Mouse (Mus musculus) E14TG2a.4 (cell line): ENCODE measurements at regions not wholly inside any gene's neighbourhood (a gene's known extent, or its start where the extent isn't known, plus 50 kb on each side); places are given as distances from the start of the nearest gene placed in this dataset.
A peak's percentile ranks its signal among the peaks of the same experiment; 100 is the strongest.

ENCODE experiments used
- H3K27me3 ChIP-seq: 2 replicates; pipeline ENCODE4 v1.6.1; 2014; ENCODE audit warnings: low read length, control low read depth; ENCODE audit not compliant: insufficient read depth
- H3K36me3 ChIP-seq: 2 replicates; pipeline ENCODE4 v1.6.1; 2014; ENCODE audit warnings: low read length, control low read depth; ENCODE audit not compliant: insufficient read depth
- H3K4me1 ChIP-seq: replicated peaks from 2 replicates; pipeline ENCODE4 v1.6.1; 2014; ENCODE audit warnings: low read depth, low read length, control low read depth
- H3K4me3 ChIP-seq: replicated peaks from 2 replicates; pipeline ENCODE4 v1.5.1; 2014; ENCODE audit warnings: mild to moderate bottlenecking, low read length
- H3K9me3 ChIP-seq: 2 replicates; pipeline ENCODE4 v1.6.1; 2014; ENCODE audit warnings: low read length, control low read depth
- CTCF ChIP-seq: conservative IDR thresholded peaks from 2 replicates; pipeline ENCODE4 v1.5.1; 2014; ENCODE audit warnings: low read length
- NANOG ChIP-seq: IDR thresholded peaks from 2 replicates; pipeline ENCODE4 v1.6.1; 2014; ENCODE audit warnings: borderline replicate concordance, low read length, mixed read lengths
- POU5F1 ChIP-seq: IDR thresholded peaks from 2 replicates; pipeline ENCODE4 v1.6.1; 2014; ENCODE audit warnings: low read length, borderline replicate concordance

GRCm38 (mm10) chr10:12005889-12006288 lies 662.7 kb downstream of the Epm2a start:
- H3K27me3 ChIP-seq = no peaks in the 10 kb centered on the region
- no peaks in the 10 kb centered on the region for H3K36me3 ChIP-seq
- no peak overlapping the region for H3K4me3 ChIP-seq
- no peaks in the 10 kb centered on the region for H3K9me3 ChIP-seq
- no peak for TF ChIP-seq POU5F1
- no peak for TF ChIP-seq NANOG
- peak; percentile 34; the same call in 1 of the 2 replicates for TF ChIP-seq CTCF
- H3K4me1 ChIP-seq = no peaks in the 10 kb centered on the region

GRCm38 (mm10) chr10:12017286-12017685 lies 674.1 kb downstream of the Epm2a start:
- no peaks in the 10 kb centered on the region for H3K36me3 ChIP-seq
- peaks cover 5% of the 10 kb centered on the region; the same call in 1 of the 2 replicates for H3K9me3 ChIP-seq
- no peak for TF ChIP-seq CTCF
- TF ChIP-seq POU5F1 = no peak
- no peak for TF ChIP-seq NANOG
- no peak overlapping the region for H3K4me3 ChIP-seq
- H3K4me1 ChIP-seq = peaks cover 14% of the 10 kb centered on the region
- H3K27me3 ChIP-seq = no peaks in the 10 kb centered on the region

- Histone ChIP-seq H3K27me3 (no peaks in the 10 kb centered on the region), H3K4me3 (no peak overlapping the region), H3K36me3 (no peaks in the 10 kb centered on the region), H3K9me3 (peaks cover under 1% of the 10 kb centered on the region; the same call in 1 of the 2 replicates), H3K4me1 (peaks cover 14% of the 10 kb centered on the region)
- no peak for TF ChIP-seq POU5F1
- TF ChIP-seq NANOG = no peak
- no peak for TF ChIP-seq CTCF
Measured at GRCm38 (mm10) chr10:12018281-12018680, 675.1 kb downstream of the Epm2a start.

GRCm38 (mm10) chr10:12019159-12019779 lies 676.1 kb downstream of the Epm2a start:
- Histone ChIP-seq H3K36me3 (no peaks in the 10 kb centered on the region), H3K9me3 (no peaks in the 10 kb centered on the region)

GRCm38 (mm10) chr10:12020576-12020975 lies 677.4 kb downstream of the Epm2a start:
- peaks cover 14% of the 10 kb centered on the region for H3K4me1 ChIP-seq
- no peak for TF ChIP-seq CTCF
- TF ChIP-seq NANOG = no peak
- no peak for TF ChIP-seq POU5F1

More at GRCm38 (mm10) chr10:12019159-12019779, 676.1 kb downstream of the Epm2a start:
- Histone ChIP-seq H3K4me1 (peaks cover 14% of the 10 kb centered on the region), H3K4me3 (no peak overlapping the region), H3K27me3 (no peaks in the 10 kb centered on the region)
- no peak for TF ChIP-seq POU5F1
- TF ChIP-seq NANOG = no peak
- no peak for TF ChIP-seq CTCF

GRCm38 (mm10) chr10:12035159-12035558 lies 692.0 kb downstream of the Epm2a start:
- no peaks in the 10 kb centered on the region; the same call in 1 of the 2 replicates for H3K9me3 ChIP-seq
- H3K27me3 ChIP-seq = no peaks in the 10 kb centered on the region
- TF ChIP-seq CTCF (no peak), NANOG (peak; percentile 93)
- no peak overlapping the region for H3K4me3 ChIP-seq
- H3K36me3 ChIP-seq = no peaks in the 10 kb centered on the region
- H3K4me1 ChIP-seq = peaks cover 15% of the 10 kb centered on the region

More at GRCm38 (mm10) chr10:12020576-12020975, 677.4 kb downstream of the Epm2a start:
- no peak overlapping the region for H3K4me3 ChIP-seq
- H3K36me3 ChIP-seq = no peaks in the 10 kb centered on the region
- H3K9me3 ChIP-seq = no peaks in the 10 kb centered on the region
- no peaks in the 10 kb centered on the region for H3K27me3 ChIP-seq

- Histone ChIP-seq H3K4me3 (no peak overlapping the region), H3K9me3 (no peaks in the 10 kb centered on the region), H3K36me3 (no peaks in the 10 kb centered on the region), H3K27me3 (no peaks in the 10 kb centered on the region), H3K4me1 (0 out of 2 replicates have a peak, but pooled peaks cover 3% of the 10 kb centered on the region)
- TF ChIP-seq POU5F1 (no peak), CTCF (no peak), NANOG (no peak)
Measured at GRCm38 (mm10) chr10:12045937-12046336, 702.7 kb downstream of the Epm2a start.

- TF ChIP-seq POU5F1 = no peak
- TF ChIP-seq CTCF = no peak
- TF ChIP-seq NANOG = no peak
- Histone ChIP-seq H3K4me1 (no peaks in the 10 kb centered on the region), H3K27me3 (0 out of 2 replicates have a peak, but pooled peaks cover 3% of the 10 kb centered on the region), H3K4me3 (no peak overlapping the region), H3K9me3 (no peaks in the 10 kb centered on the region), H3K36me3 (no peaks in the 10 kb centered on the region)
Measured at GRCm38 (mm10) chr10:12059728-12060127, 716.5 kb downstream of the Epm2a start.
